Mouse (Mus musculus) T-cell, adult 2 months (primary cell): ENCODE measurements around the gene Drp2.

ENCODE experiments used
- DNase-seq: peaks from one replicate; pipeline ENCODE4 v3.0.0; 2022; ENCODE audit warnings: low spot score

Drp2 gene

GRCm38 (mm10) chrX:134403863-134404583, at the start of gene Drp2:
Drp2 (plus strand) TSS chrX:134404551.
- no peak for DNase-seq

- no peak for DNase-seq
Observed at GRCm38 (mm10) chrX:134359336-134359735, 45.0 kb upstream of the Drp2 start.

- no peak for DNase-seq
Observed at GRCm38 (mm10) chrX:134362156-134362555, 42.2 kb upstream of the Drp2 start.

DNA sequence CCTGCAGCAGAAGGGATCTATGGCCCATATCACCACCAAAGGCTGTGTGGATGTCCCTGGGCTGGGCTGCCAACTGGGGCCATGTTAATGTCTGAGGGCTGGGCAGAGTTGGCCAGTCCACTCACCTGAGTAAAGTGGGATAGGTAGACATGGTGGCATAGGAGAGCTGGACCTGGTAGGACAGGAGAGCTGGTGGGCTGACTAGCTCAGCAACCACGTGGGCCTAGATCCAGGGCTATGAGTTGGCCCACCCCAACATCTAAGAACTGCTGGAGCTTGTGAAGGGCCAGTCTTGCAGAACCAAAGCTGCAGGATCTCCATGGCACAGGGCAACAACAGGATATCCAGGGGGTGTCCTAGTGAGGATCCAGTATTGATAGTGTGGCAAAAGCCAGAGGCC, 38.9 kb upstream of the Drp2 start:
- no peak for DNase-seq

- no peak for DNase-seq
Observed at GRCm38 (mm10) chrX:134366547-134366946, 37.8 kb upstream of the Drp2 start.

DNA sequence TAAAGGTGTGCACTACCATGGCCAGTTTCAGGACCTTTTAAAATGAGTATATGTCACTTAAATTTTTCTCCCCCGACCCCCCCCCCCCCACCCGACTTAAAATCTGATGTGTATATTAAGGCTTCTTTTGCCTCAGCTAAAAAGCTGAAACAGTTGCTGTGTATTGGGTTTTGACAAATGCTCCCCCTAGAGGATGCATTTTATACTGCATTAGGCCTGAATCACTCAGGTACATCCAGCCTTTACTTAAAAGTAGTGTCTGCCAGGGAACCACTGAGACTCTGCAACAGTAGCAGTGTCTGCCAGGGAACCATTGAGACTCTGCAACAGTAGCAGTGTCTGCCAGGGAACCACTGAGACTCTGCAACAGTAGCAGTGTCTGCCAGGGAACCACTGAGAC, 33.1 kb upstream of the Drp2 start:
- DNase-seq: no peak

- DNase-seq: no peak
Observed at GRCm38 (mm10) chrX:134374190-134374589, 30.2 kb upstream of the Drp2 start.

- DNase-seq: no peak
Observed at GRCm38 (mm10) chrX:134384896-134385295, 19.5 kb upstream of the Drp2 start.

DNA sequence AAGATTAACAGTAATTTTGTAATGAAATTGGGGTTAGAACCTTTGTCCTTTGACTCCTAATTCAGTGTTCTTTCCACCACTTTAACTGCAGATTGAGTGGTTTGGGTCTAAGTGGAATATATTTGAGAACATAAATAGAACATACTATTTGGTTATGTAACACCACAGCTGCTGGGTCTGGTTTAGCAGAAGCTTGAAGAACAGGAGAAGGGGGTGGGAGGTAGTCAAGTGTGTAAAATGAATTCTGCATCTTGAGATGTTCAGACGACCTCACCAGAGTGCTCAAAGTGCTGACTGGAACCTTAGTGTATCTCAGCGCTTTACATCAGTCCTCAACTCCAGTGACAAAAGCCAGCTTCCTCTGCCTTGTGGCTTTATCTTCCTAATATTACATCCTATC, 5.4 kb upstream of the Drp2 start:
- no peak for DNase-seq

DNA sequence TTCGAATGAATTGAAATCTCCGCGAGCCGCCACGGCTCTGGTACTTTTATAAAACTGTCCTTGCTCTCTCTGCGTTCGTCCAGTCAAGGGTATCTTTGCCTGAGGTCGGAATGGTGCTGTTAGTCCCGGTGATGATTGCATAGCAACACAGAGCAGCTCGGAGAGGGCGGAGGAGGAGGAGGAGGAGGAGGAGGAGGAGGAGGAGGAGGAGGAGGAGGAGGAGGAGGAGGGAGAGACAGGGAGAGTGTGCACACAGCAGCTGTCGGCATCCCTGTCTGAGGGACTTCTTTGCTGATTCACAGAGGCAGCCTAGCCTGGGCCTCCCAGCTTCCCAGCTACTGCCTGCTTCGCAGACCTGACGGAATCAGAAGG, 219 bp downstream of the Drp2 start:
- no peak for DNase-seq

DNA sequence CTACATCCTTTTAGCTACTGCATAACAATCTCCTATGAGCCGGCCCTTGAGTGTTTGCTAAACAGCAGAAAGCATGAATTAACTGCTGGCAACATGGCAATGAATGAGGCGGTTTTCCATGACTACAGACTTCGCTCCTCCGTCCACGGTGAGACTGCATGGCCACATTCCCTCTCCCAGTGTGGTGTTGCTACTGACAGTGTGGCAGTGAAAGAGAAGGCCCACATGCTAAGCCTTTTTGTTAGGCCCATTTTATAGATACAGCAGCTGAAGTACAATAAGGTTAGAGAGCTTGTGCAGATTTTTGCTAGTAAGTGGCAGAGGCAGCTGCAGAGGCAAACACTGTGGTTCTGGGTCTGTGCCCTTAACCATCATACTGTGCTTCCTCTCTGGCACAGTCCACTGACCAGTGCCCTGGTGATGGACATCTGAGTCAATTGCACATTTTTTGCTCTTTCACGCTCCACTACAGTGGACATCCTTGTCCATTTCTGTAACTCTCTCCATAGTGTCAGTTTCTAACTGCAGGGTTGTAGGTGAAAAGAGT, 5.1 kb downstream of the Drp2 start:
- DNase-seq: no peak

DNA sequence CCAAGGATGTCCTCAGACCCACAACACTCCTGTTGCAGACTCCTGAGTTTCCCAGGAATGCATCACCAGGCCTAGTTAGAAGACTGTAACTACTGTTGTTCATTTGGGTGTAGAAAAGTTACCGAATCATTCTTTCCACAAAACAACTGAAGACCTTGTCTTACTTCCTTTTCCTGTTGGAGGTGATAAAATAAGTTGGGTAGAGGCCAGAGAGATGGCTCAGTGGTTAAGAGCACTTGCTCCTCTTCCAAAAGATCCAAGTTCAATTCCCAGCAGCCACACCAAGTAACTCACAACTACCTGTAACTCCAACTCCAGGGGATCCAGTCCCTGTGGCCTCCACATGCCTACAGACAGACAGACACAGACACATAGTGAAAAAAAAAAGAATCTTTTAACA, 7.7 kb downstream of the Drp2 start:
- no peak for DNase-seq

GRCm38 (mm10) chrX:134420097-134420496, 15.7 kb downstream of the Drp2 start:
- DNase-seq: no peak

- no peak for DNase-seq
Observed at GRCm38 (mm10) chrX:134424263-134424662, 19.9 kb downstream of the Drp2 start.

DNA sequence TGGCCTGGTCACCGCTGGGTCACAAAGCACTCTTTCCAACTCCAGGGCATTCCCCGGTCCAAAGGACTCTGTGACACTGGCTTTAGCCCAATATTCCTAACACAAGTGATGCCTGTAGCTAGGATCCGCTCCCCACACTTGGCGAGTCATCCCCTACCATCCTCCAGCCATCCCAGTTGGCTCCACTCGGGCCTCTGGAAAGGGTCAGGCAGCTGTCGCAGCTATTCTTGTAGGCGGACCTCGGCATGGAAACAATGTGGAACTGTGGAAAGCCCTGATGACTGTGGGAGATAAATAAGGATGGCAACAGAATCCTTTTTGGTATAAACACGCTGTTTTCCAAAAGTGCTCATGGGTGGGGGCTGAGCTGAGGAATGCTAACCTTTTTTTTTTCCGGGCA, 21.4 kb downstream of the Drp2 start:
- DNase-seq: no peak

DNA sequence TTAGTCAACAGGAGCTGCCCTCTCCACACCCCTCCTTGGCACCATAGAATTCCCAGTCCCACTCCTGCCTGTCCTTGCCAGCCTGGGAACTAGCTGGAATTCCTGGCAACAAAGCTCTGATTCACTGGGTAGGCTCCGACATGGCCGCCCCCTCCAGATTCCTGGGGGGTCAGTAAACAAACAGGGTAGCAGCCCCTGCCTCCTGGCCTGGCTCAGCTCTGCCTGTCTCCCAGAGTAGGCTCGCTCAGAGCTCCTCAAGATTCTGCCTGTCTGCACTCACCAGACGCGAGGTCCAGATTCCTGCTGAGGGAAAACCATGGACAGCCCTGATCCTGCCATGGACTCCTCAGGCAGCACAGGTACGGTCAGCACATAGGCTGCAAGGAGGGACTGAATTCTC, 22.5 kb downstream of the Drp2 start:
- no peak for DNase-seq

GRCm38 (mm10) chrX:134427307-134427706, 23.0 kb downstream of the Drp2 start:
- no peak for DNase-seq

- no peak for DNase-seq
Observed at GRCm38 (mm10) chrX:134474988-134475710, 70.8 kb downstream of the Drp2 start.

- DNase-seq: no peak
Observed at GRCm38 (mm10) chrX:134476290-134476689, 71.9 kb downstream of the Drp2 start, which contains the start of gene Taf7l. Taf7l (minus strand) TSS chrX:134476490.

GRCm38 (mm10) chrX:134481720-134482119, 77.4 kb downstream of the Drp2 start:
- DNase-seq: no peak

- DNase-seq: no peak
Observed at GRCm38 (mm10) chrX:134500651-134501050, 96.3 kb downstream of the Drp2 start.
